Mouse (Mus musculus) ES-Bruce4 (cell line): Measurements from ENCODE around the gene Plekha7. TPM values are rescaled to one million over a fixed set of nuclear protein-coding genes. Genes with fewer than 3 reads are reported as not detected.

ENCODE experiments used
- H3K27ac ChIP-seq: 2 replicates; pipeline ENCODE4 v1.5.1; 2012; ENCODE audit warnings: low read length, inconsistent platforms; ENCODE audit not compliant: insufficient read depth
- H3K27me3 ChIP-seq: 2 replicates; pipeline ENCODE4 v1.6.1; 2012; ENCODE audit warnings: mild to moderate bottlenecking, low read length, inconsistent platforms; ENCODE audit not compliant: control insufficient read depth, poor library complexity, insufficient read depth, severe bottlenecking
- H3K36me3 ChIP-seq: 2 replicates; pipeline ENCODE4 v1.6.1; 2012; ENCODE audit warnings: inconsistent platforms, mild to moderate bottlenecking, low read length, moderate library complexity; ENCODE audit not compliant: control insufficient read depth, poor library complexity, insufficient read depth, severe bottlenecking
- H3K4me1 ChIP-seq: one replicate; pipeline ENCODE4 v1.8.1; 2011; ENCODE audit warnings: low read length; ENCODE audit not compliant: control insufficient read depth, insufficient read depth
- H3K4me3 ChIP-seq: 2 replicates; pipeline ENCODE4 v1.5.1; 2011; ENCODE audit warnings: low read depth, mild to moderate bottlenecking, low read length
- H3K9ac ChIP-seq: 2 replicates; pipeline ENCODE4 v1.6.1; 2012; ENCODE audit warnings: low read depth, mild to moderate bottlenecking, inconsistent platforms; ENCODE audit not compliant: poor library complexity, severe bottlenecking
- H3K9me3 ChIP-seq: replicated peaks from 2 replicates; pipeline ENCODE4 v1.6.1; 2012; ENCODE audit warnings: mild to moderate bottlenecking, low read length, inconsistent platforms; ENCODE audit not compliant: control insufficient read depth, poor library complexity, insufficient read depth, severe bottlenecking
- CTCF ChIP-seq: IDR thresholded peaks from one replicate; pipeline ENCODE4 v1.8.1; 2011; ENCODE audit warnings: low read depth, low read length
- EP300 ChIP-seq: IDR thresholded peaks from 2 replicates; pipeline ENCODE4 v1.6.1; 2011; ENCODE audit warnings: low read depth, low read length; ENCODE audit not compliant: insufficient read depth
- POLR2A ChIP-seq: IDR thresholded peaks from one replicate; pipeline ENCODE4 v1.8.1; 2011; ENCODE audit warnings: low read length; ENCODE audit not compliant: insufficient read depth
- polyA plus RNA-seq: library from polyadenylated mRNA; stranded (reverse); fragments of >200 nt; gene quantifications from 2 replicates; pipeline ENCODE4 v1.2.4, GENCODE M21; 2011; ENCODE audit warnings: low read depth; ENCODE audit not compliant: missing spikeins, insufficient read depth, insufficient read length

The Plekha7 gene
- polyA plus RNA-seq, 1 experiment, result 80.0 TPM

DNA sequence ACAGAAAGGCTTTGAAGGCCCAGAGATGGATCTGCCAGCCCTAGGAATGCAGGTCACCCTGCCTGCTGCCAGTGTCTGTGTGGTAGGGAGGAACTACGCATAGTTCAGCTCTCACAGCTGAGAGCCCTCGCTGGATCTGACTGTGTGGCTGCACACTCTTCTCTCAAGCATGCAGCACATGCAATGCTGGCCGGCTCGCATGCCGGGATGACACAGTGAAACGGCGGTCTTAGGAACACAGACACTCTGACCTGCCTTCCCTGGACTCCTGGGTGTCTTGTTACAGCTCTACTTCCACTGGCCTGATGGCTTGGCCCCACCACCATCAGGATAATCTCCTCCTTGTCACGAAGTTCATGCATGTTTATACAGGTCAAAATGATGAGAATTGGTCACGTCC is 96.3 kb downstream of the Plekha7 start:
- no peak overlapping the region for H3K9ac ChIP-seq
- no peak overlapping the region for H3K27ac ChIP-seq
- no peaks in the 10 kb centered on the region for H3K36me3 ChIP-seq
- TF ChIP-seq POLR2A (no peak), CTCF (no peak), EP300 (no peak)
- no peaks in the 10 kb centered on the region for H3K4me1 ChIP-seq
- H3K9me3 ChIP-seq, result no peaks in the 10 kb centered on the region
- no peaks in the 10 kb centered on the region for H3K27me3 ChIP-seq
- no peak overlapping the region for H3K4me3 ChIP-seq

DNA sequence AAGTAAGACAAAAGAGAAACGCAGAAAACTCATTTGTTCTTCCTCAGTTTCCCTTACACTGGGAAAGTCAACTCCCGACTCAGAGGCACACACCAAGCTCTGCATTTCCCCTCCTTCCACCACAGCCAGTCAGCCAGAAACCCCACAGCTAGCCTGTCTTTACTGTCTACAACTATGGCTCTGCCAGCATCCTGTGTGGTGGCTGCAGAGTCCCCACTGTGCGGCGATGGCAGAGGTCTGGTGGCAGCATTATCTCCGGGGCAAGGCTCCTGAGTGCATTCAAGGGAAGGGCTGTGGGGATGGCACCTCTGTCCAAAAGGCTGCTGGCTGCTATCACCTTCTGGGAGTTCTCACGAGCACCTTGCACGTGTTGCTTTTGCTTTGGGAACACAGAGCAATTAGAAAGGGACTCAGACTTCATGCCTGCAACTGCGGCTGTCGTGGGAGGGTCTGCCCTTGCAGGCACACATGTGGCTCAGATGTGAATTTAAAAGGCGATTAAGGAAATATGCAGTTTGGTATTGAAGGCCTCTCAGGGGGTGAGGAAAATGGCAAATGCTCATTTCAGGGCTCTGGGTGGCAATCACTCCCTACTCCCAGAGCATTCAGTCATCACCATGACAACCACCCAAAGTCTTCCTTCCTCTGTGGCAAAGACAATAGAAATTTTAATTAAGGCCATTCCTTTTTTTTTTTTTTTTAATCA is 98.1 kb downstream of the Plekha7 start:
- no peak overlapping the region for H3K9ac ChIP-seq
- no peaks in the 10 kb centered on the region for H3K4me1 ChIP-seq
- H3K4me3 ChIP-seq, result no peak overlapping the region
- H3K36me3 ChIP-seq, result no peaks in the 10 kb centered on the region
- TF ChIP-seq CTCF (no peak), POLR2A (no peak), EP300 (no peak)
- H3K27me3 ChIP-seq, result no peaks in the 10 kb centered on the region
- no peak overlapping the region for H3K27ac ChIP-seq
- H3K9me3 ChIP-seq, result no peaks in the 10 kb centered on the region

- Histone ChIP-seq H3K36me3 (no peaks in the 10 kb centered on the region), H3K27ac (no peak overlapping the region), H3K9ac (no peak overlapping the region), H3K4me3 (no peak overlapping the region), H3K9me3 (no peaks in the 10 kb centered on the region), H3K4me1 (no peaks in the 10 kb centered on the region), H3K27me3 (no peaks in the 10 kb centered on the region)
- TF ChIP-seq EP300, result no peak
- TF ChIP-seq POLR2A, result no peak
- TF ChIP-seq CTCF, result no peak
These were observed 99.3 kb downstream of the Plekha7 start for GRCm38 (mm10) chr7:116208880-116209279.

GRCm38 (mm10) chr7:116206806-116207571 is 101.2 kb downstream of the Plekha7 start:
- TF ChIP-seq CTCF (no peak), POLR2A (no peak), EP300 (no peak)

GRCm38 (mm10) chr7:116205451-116205850 is 102.7 kb downstream of the Plekha7 start:
- TF ChIP-seq POLR2A, result no peak
- TF ChIP-seq CTCF, result no peak
- TF ChIP-seq EP300, result no peak
- no peaks in the 10 kb centered on the region for H3K27me3 ChIP-seq
- no peak overlapping the region for H3K4me3 ChIP-seq
- H3K36me3 ChIP-seq, result no peaks in the 10 kb centered on the region
- peaks cover 2% of the 10 kb centered on the region for H3K4me1 ChIP-seq
- no peak overlapping the region for H3K27ac ChIP-seq
- no peak overlapping the region for H3K9ac ChIP-seq
- no peaks in the 10 kb centered on the region for H3K9me3 ChIP-seq

More at GRCm38 (mm10) chr7:116206806-116207571, 101.2 kb downstream of the Plekha7 start:
- Histone ChIP-seq H3K27ac (no peak overlapping the region), H3K4me3 (no peak overlapping the region), H3K9ac (no peak overlapping the region), H3K9me3 (no peaks in the 10 kb centered on the region), H3K27me3 (no peaks in the 10 kb centered on the region), H3K36me3 (no peaks in the 10 kb centered on the region), H3K4me1 (no peaks in the 10 kb centered on the region)
